In the genomic region with DNA sequence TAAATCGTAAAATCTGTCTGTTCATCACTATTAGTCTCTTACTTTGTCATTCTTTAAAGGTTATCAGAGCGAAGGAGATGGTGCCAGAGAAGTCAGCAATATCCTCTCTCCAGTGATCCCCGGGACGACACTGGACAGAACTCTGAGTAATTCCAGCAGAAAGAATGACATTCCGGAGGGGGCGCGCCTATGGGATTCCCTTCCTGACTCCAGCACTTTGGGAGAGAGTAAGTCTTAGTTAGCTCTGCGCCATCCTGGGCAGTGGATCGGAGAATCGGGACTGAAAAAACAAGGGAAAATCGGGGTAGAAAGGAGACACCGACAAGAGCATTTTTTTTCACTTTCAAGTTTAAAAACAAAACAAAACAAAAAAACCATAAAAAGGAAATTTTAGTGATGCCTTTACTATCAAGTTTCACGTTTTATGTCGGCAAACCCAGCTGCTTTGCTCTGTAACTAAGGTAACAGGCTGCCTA, we compare ENCODE assay signal across 1 mouse cellular context.
TF ChIP-seq lines count a peak whose summit lies in the region.

No protein-coding gene starts in this region.

TF ChIP-seq in CH12.LX, 34 proteins besides CTCF, POLR2A, EP300 and RAD21:
- TF ChIP-seq MXI1 (IDR thresholded peaks at IDR 0.05; ENCODE audit: low read depth, low read length) = no peak
- no peak for TF ChIP-seq SIN3A (IDR thresholded peaks at IDR 0.05; ENCODE audit: low read length)
- TF ChIP-seq JUND (conservative IDR thresholded peaks at IDR 0.05; ENCODE audit: low read depth, low read length) = no peak
- TF ChIP-seq MAX (IDR thresholded peaks at IDR 0.05; ENCODE audit: low read length) = no peak
- no peak for TF ChIP-seq ZKSCAN1 (IDR thresholded peaks at IDR 0.05; ENCODE audit: borderline replicate concordance, low read depth, low read length)
- TF ChIP-seq NELFE (IDR thresholded peaks at IDR 0.05; ENCODE audit: low read depth, low read length) = no peak
- no peak for TF ChIP-seq ETS1 (conservative IDR thresholded peaks at IDR 0.05; ENCODE audit: low read depth, low read length)
- no peak for TF ChIP-seq UBTF (IDR thresholded peaks at IDR 0.05; ENCODE audit: low read depth, low read length)
- no peak for TF ChIP-seq JUN (IDR thresholded peaks at IDR 0.05; ENCODE audit: insufficient read depth, low read depth, low read length)
- no peak for TF ChIP-seq MYC (IDR thresholded peaks at IDR 0.05; ENCODE audit: low read depth, low read length)
- TF ChIP-seq USF2 (conservative IDR thresholded peaks at IDR 0.05; ENCODE audit: low read depth, low read length) = no peak
- TF ChIP-seq TCF12 (IDR thresholded peaks at IDR 0.05; ENCODE audit: low read depth, low read length) = no peak
- TF ChIP-seq MEF2A (IDR thresholded peaks at IDR 0.05; ENCODE audit: borderline replicate concordance, low read depth, low read length) = no peak
- TF ChIP-seq NRF1 (IDR thresholded peaks at IDR 0.05; ENCODE audit: low read depth, low read length) = no peak
